Mouse (Mus musculus) small intestine, adult 2 months (tissue): ENCODE measurements around the gene Xbp1.

Source experiments
- CTCF ChIP-seq: fragments of 200-500 bp; IDR thresholded peaks from 2 replicates; pipeline ENCODE4 v1.5.1; 2012; ENCODE audit warnings: low read depth, mild to moderate bottlenecking, control low read depth, inconsistent platforms, low read length, moderate library complexity, mixed read lengths; ENCODE audit not compliant: insufficient replicate concordance, insufficient read length; ENCODE audit errors: extremely low read depth
- POLR2A ChIP-seq: fragments of 200-500 bp; IDR thresholded peaks from 2 replicates; pipeline ENCODE4 v1.6.1; 2012; ENCODE audit warnings: low read depth, mild to moderate bottlenecking, control low read depth, inconsistent platforms, low read length, moderate library complexity

- TF ChIP-seq CTCF (peak; percentile 65; the same call in 1 of the 2 replicates), POLR2A (no peak)
Observed at GRCm38 (mm10) chr11:5521516-5522291, 1.2 kb downstream of the Xbp1 start.
